Comparison of ENCODE assay signal across 11 mouse cellular contexts in the genomic region with DNA sequence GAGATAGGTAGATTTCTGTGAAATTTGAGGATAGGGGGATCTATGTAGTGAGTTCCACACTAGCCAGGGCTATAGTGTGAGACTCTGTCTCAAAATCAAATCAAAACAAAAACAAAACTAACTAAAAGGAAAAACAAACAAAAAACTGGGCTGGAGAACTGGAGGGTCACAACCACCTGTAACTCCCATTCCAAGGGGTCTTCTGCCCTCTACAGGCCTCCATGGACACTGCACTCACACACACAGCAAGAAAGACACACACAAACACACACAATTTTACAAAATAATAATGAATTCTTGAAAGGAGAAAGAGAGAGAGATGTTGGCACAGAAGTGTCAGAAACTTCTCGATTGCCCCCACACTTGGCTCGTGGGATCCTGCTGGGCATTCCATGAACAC. TPM values are rescaled to one million over a fixed set of nuclear protein-coding genes. Genes with fewer than 3 reads are reported as not detected.
DNase-seq lines count a peak whose midpoint lies in the region; ATAC-seq and TF ChIP-seq lines count a peak whose summit lies in the region.
"Had no signal": no experiment of that assay in that cellular context is flagged by ENCODE, and none has a peak within 500 bp of the region (broad histone marks: within the 10 kb centered on the region; RNA-seq: fewer than 3 reads in every experiment).

No protein-coding gene starts in this region.

- no peak overlapping the region for H3K27ac ChIP-seq in forebrain, postnatal 0 days (ENCODE audit: low read depth, low read length)
- H3K27ac ChIP-seq in forebrain, embryonic 13.5 days, result no peak overlapping the region
- no peak overlapping the region for H3K27ac ChIP-seq in spleen, adult 2 months (ENCODE audit: insufficient read depth, low read length)
- no peak overlapping the region for H3K27ac ChIP-seq in midbrain, embryonic 16.5 days (ENCODE audit: low read length)
- H3K27ac ChIP-seq: limb, embryonic 12.5 days had no signal

- H3K4me2 ChIP-seq in forebrain, postnatal 0 days (ENCODE audit: low read depth), result no peak overlapping the region
- no peak overlapping the region for H3K4me2 ChIP-seq in forebrain, embryonic 13.5 days
- H3K4me2 ChIP-seq in midbrain, embryonic 16.5 days (ENCODE audit: low read length), result no peak overlapping the region
- H3K4me2 ChIP-seq: limb, embryonic 12.5 days had no signal

- no peaks in the 10 kb centered on the region for H3K36me3 ChIP-seq in forebrain, postnatal 0 days (ENCODE audit: insufficient read depth)
- H3K36me3 ChIP-seq in forebrain, embryonic 13.5 days (ENCODE audit: poor library complexity, severe bottlenecking), result no peaks in the 10 kb centered on the region
- H3K36me3 ChIP-seq in spleen, adult 2 months (ENCODE audit: control insufficient read depth, insufficient read depth, low read length), result no peaks in the 10 kb centered on the region
- H3K36me3 ChIP-seq in midbrain, embryonic 16.5 days (ENCODE audit: control insufficient read depth, insufficient read depth, low read length), result no peaks in the 10 kb centered on the region
- H3K36me3 ChIP-seq: limb, embryonic 12.5 days had no signal

- no peak overlapping the region for H3K4me3 ChIP-seq in forebrain, postnatal 0 days (ENCODE audit: low read depth, low read length)
- H3K4me3 ChIP-seq in forebrain, embryonic 13.5 days, result no peak overlapping the region
- H3K4me3 ChIP-seq in spleen, adult 2 months (ENCODE audit: extremely low read depth, insufficient read depth, insufficient read length), result no peak overlapping the region
- H3K4me3 ChIP-seq in midbrain, embryonic 16.5 days (ENCODE audit: low read depth, low read length), result no peak overlapping the region
- H3K4me3 ChIP-seq: limb, embryonic 12.5 days had no signal

- H3K9ac ChIP-seq in forebrain, postnatal 0 days, result no peak overlapping the region
- H3K9ac ChIP-seq in forebrain, embryonic 13.5 days, result no peak overlapping the region
- no peak overlapping the region for H3K9ac ChIP-seq in midbrain, embryonic 16.5 days (ENCODE audit: low read depth, low read length)
- H3K9ac ChIP-seq: limb, embryonic 12.5 days had no signal

- H3K4me1 ChIP-seq in forebrain, postnatal 0 days (ENCODE audit: insufficient read depth), result no peaks in the 10 kb centered on the region
- H3K4me1 ChIP-seq in forebrain, embryonic 13.5 days, result no peaks in the 10 kb centered on the region
- no peaks in the 10 kb centered on the region for H3K4me1 ChIP-seq in spleen, adult 2 months (ENCODE audit: control insufficient read depth, insufficient read depth, insufficient read length)
- no peaks in the 10 kb centered on the region for H3K4me1 ChIP-seq in midbrain, embryonic 16.5 days (ENCODE audit: control insufficient read depth, insufficient read depth, low read length)

- DNase-seq in forebrain, postnatal 0 days, result no peak
- DNase-seq in spleen, adult 2 months (ENCODE audit: low read depth in 1 of 2, low spot score in 2 of 2), result peak in 1 of 2 experiments; percentile 9
- DNase-seq in spleen, adult 12 weeks (ENCODE audit: low spot score), result no peak
- DNase-seq in forelimb bud, embryonic 11.5 days (ENCODE audit: low read depth, low spot score), result peak; percentile 42
- DNase-seq in thymus, postnatal 36 days, result peak; percentile 47 to 57
- DNase-seq in left cerebral cortex, adult 11 months (ENCODE audit: low spot score), result no peak
- DNase-seq: gastrocnemius, postnatal 36 days had no signal

- TF ChIP-seq POLR2A in spleen, adult 2 months (IDR thresholded peaks at IDR 0.05; ENCODE audit: low read depth, low read length), result no peak

- no peaks in the 10 kb centered on the region for H3K9me3 ChIP-seq in forebrain, postnatal 0 days (ENCODE audit: low read length)
- H3K9me3 ChIP-seq in forebrain, embryonic 13.5 days (replicated peaks), result no peaks in the 10 kb centered on the region
- H3K9me3 ChIP-seq in midbrain, embryonic 16.5 days (replicated peaks; ENCODE audit: control insufficient read depth, low read length, poor library complexity, severe bottlenecking), result no peaks in the 10 kb centered on the region
- H3K9me3 ChIP-seq: limb, embryonic 12.5 days had no signal

- ATAC-seq in forebrain, postnatal 0 days, result no peak
- ATAC-seq in forebrain, embryonic 13.5 days, result no peak
- no peak for ATAC-seq in midbrain, embryonic 16.5 days

- WGBS in forebrain, postnatal 0 days, result 83% methylated on average over 2 of the region's 2 CpGs
- WGBS in forebrain, embryonic 13.5 days, result 91% methylated on average over 2 of the region's 2 CpGs
- 87% methylated on average over 2 of the region's 2 CpGs for WGBS in spleen, adult 2 months
- WGBS in midbrain, embryonic 16.5 days, result 81% methylated on average over 2 of the region's 2 CpGs

- no peaks in the 10 kb centered on the region for H3K27me3 ChIP-seq in forebrain, postnatal 0 days (ENCODE audit: insufficient read depth, low read length)
- H3K27me3 ChIP-seq in forebrain, embryonic 13.5 days, result no peaks in the 10 kb centered on the region
- H3K27me3 ChIP-seq in spleen, adult 2 months (ENCODE audit: control insufficient read depth, insufficient read depth, low read length), result no peaks in the 10 kb centered on the region
- no peaks in the 10 kb centered on the region for H3K27me3 ChIP-seq in midbrain, embryonic 16.5 days (ENCODE audit: control insufficient read depth, insufficient read depth, low read depth, low read length)
- H3K27me3 ChIP-seq: limb, embryonic 12.5 days had no signal

- peak; percentile 36; the same call in 1 of the 2 replicates for TF ChIP-seq CTCF in forebrain, postnatal 0 days (IDR thresholded peaks at IDR 0.05; ENCODE audit: low read depth)
- TF ChIP-seq CTCF in spleen, adult 2 months (IDR thresholded peaks at IDR 0.05; ENCODE audit: extremely low read depth, insufficient read depth, insufficient read length, insufficient replicate concordance), result 0 out of 2 replicates have a peak, but pooled peaks have one; percentile 12

RNA-seq across cellular contexts. Expression of a gene that starts 47.0 kb away (rescaled TPM):
- total RNA-seq in forebrain, postnatal 0 days (2014; rRNA removed), result 13.6 and 17.4 TPM in 2 replicates
- polyA plus RNA-seq in forebrain, postnatal 0 days (2015; fragmentation: Nextera tagmentation; extraction: Ambion mirVana), result 11.5 and 20.6 TPM in 2 replicates
- polyA plus RNA-seq in forebrain, embryonic 13.5 days (2015; fragmentation: Nextera tagmentation; extraction: Ambion mirVana), result 5.9 and 7.3 TPM in 2 replicates
- polyA plus RNA-seq in spleen, adult 2 months (2012; rRNA removed), result 3.2 TPM in 2 replicates
- 18.9 and 20.3 TPM in 2 replicates for polyA plus RNA-seq in midbrain, embryonic 16.5 days (2015; fragmentation: Nextera tagmentation; extraction: Ambion mirVana)

RNA-seq across cellular contexts. Expression of a gene that starts 54.2 kb away (rescaled TPM):
- 0.10 TPM in 1 of 2 replicates, not detected in the other for total RNA-seq in forebrain, postnatal 0 days (2014; rRNA removed)
- polyA plus RNA-seq in forebrain, postnatal 0 days (2015; fragmentation: Nextera tagmentation; extraction: Ambion mirVana), result 0.10 TPM in 1 of 2 replicates, not detected in the other
- not detected in 2 replicates for polyA plus RNA-seq in forebrain, embryonic 13.5 days (2015; fragmentation: Nextera tagmentation; extraction: Ambion mirVana)
- 2.6 and 2.8 TPM in 2 replicates for polyA plus RNA-seq in spleen, adult 2 months (2012; rRNA removed)
- polyA plus RNA-seq in midbrain, embryonic 16.5 days (2015; fragmentation: Nextera tagmentation; extraction: Ambion mirVana), result not detected in 2 replicates
- total RNA-seq: gastrocnemius, postnatal 36 days had no signal
- polyA plus RNA-seq: neural tube, embryonic 14.5 days had no signal

Comparison
In these comparisons a context has a peak if more than half of its experiments do, and no peak if none do; other contexts are left out.
1. DNase-seq: peak in forelimb bud, embryonic 11.5 days (single experiment) and thymus, postnatal 36 days (2 of 2); none in forebrain, postnatal 0 days (single experiment), spleen, adult 12 weeks (single experiment) and left cerebral cortex, adult 11 months (single experiment).